Mouse (Mus musculus): ENCODE measurements at regions not wholly inside any gene's neighbourhood (a gene's known extent, or its start where the extent isn't known, plus 50 kb on each side); places are given as distances from the start of the nearest gene placed in this dataset.

DNA sequence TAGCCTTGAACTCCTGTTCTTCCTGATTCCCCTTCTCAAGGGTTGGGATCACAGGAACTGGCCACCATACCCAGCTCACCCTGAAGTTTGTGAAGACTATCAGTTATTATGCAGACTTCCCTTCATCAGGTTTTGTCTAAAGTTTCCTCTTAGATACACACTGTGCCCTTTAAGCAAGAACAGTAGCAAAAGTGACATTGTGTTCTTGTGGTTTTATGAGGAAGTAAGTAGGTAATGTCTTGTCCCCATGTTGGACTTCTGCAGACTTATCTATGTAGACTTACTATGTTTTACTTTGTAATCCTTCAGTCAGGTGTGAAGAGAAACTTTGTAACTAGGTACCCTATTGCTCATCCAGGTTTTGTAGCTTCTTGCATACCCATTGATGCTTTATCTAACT lies 51.5 kb upstream of the Btg1 start:
- TF ChIP-seq CTCF (IDR thresholded peaks at IDR 0.05; ENCODE audit: low read depth) (no peak), EP300 (optimal IDR thresholded peaks at IDR 0.05) (no peak)

Measured in stomach, postnatal 0 days (tissue).